Mouse (Mus musculus) Patski (cell line): ENCODE measurements around the gene Sh3d19. TPM values are rescaled to one million over a fixed set of nuclear protein-coding genes. Genes with fewer than 3 reads are reported as not detected.

Experiments
- ATAC-seq: fragments of 100-300 bp; one replicate; pipeline ENCODE4 v1.8.0; 2021
- CTCF ChIA-PET: fragments of 350-600 bp; sonication (Branson Sonifier 250); formaldehyde crosslinking; loops from one replicate; lab custom pipeline; 2022; ENCODE audit warnings: inconsistent platforms; lab: Charles Lee
- POLR2A ChIA-PET: fragments of 350-600 bp; sonication (Branson Sonifier 250); formaldehyde crosslinking; loops from one replicate; lab custom pipeline; 2022; ENCODE audit warnings: antibody characterized with exemption, inconsistent platforms; lab: Charles Lee
- DNase-seq: peaks from one replicate; pipeline ENCODE4 v3.0.0-alpha.2; 2011; ENCODE audit warnings: low read depth, low spot score
- H3K27me3 ChIP-seq: fragments of 371-371 bp; one replicate; pipeline ENCODE4 v1.5.1; 2021
- CTCF ChIP-seq: fragments of 100-300 bp; IDR thresholded peaks from one replicate; pipeline ENCODE4 v1.5.1; 2021
- in situ Hi-C: fragments of 300-500 bp; cut with MboI; formaldehyde crosslinking; loops from 3 replicates; pipeline ENCODE4 v1.11.1; 2018; ENCODE audit warnings: low pct_unique_long_range_greater_than_20kb, mixed read lengths
- polyA plus RNA-seq: library from polyadenylated mRNA; unstranded; gene quantifications from one replicate; pipeline ENCODE4 v1.2.3, GENCODE M21; 2021

Gene Sh3d19
- polyA plus RNA-seq, 1 experiment from 2014 or later = 145 TPM

DNA sequence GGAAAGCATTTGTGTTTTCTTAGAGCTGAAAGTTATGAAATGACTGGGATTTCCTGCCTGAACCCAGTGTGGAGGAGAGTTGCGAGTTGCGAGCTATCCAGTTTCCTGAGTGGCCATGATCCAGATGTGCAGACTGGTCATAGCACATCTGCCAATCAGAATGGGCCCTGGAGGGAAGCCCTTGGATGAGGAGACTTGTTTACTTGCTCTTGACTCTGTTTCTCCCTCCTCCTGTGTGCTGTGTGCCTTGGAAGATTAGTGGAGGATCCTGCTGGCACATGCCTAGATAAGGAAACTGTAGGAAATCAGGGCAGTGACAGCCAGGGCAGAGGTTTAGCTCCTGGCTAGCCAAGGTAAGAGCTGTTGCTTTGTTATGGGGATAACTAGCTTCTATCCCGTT, 67.7 kb downstream of the Sh3d19 start:
- ATAC-seq (no peak), DNase-seq (no peak)
- ChIA-PET CTCF (interaction anchor here (0.8 to 1.8 kb wide), 3 partner anchors 12 to 19 kb away, joined by 3 to 5 read pairs (median 4); no protein-coding TSS in a partner anchor), POLR2A (interaction anchor here (0.5 kb wide), 1 partner anchor 66 kb away, joined by 4 read pairs; no protein-coding TSS in a partner anchor)
- no peaks in the 10 kb centered on the region for H3K27me3 ChIP-seq
- TF ChIP-seq CTCF = no peak
- in situ Hi-C loops = no loop called here

DNA sequence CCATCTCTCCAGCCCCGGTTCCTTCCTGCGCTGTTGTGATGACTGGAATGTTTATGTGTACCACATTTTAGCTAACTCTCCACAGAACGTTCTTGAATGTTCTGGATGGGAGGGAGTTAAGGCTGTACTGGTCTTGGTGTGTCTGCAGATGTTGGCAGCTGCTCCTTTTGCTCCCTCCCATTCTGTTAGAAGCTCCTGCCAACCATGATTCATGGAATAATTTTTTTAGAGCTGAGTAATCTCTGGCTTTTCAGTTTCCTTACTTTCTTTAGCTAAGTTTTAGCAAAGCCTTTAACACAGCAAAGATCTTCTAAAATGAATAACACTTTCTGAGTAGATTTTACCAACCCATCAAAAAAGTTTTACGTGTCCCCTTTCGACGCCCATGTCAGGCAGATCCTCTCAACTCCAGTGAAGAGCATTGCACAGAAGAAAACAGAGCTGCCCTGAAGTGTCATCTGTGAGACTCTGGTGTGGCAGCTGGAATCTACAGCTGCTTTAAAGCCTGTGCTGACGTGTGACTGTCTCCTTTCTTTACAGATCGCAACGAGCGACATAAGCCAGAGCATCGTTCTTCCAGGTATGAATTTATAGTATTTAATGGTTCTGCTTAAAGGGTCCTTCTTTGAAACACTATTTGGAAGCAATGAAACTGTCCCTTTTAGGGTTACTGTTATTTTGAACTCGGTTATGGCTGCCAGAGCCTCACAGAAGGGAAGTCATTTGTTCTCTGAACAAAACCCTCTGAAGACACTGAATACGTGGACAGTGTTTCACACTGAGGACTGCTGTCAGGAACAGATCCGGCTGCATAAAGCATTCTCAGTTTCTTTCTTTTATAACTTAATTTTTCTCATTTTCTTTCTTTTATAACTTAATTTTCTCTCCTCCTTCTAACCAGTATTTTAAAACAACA, 69.6 kb downstream of the Sh3d19 start:
- in situ Hi-C loops = no loop called here
- ChIA-PET CTCF (interaction anchor here (1.0 to 2.1 kb wide), 7 partner anchors 10 to 53 kb away, joined by 3 to 7 read pairs (median 5); no protein-coding TSS in a partner anchor), POLR2A (interaction anchor here (0.6 kb wide), 1 partner anchor 68 kb away, joined by 6 read pairs; no protein-coding TSS in a partner anchor)
- ATAC-seq = peak; percentile 66
- TF ChIP-seq CTCF = no peak
- no peaks in the 10 kb centered on the region for H3K27me3 ChIP-seq
- peak; percentile 20 for DNase-seq

DNA sequence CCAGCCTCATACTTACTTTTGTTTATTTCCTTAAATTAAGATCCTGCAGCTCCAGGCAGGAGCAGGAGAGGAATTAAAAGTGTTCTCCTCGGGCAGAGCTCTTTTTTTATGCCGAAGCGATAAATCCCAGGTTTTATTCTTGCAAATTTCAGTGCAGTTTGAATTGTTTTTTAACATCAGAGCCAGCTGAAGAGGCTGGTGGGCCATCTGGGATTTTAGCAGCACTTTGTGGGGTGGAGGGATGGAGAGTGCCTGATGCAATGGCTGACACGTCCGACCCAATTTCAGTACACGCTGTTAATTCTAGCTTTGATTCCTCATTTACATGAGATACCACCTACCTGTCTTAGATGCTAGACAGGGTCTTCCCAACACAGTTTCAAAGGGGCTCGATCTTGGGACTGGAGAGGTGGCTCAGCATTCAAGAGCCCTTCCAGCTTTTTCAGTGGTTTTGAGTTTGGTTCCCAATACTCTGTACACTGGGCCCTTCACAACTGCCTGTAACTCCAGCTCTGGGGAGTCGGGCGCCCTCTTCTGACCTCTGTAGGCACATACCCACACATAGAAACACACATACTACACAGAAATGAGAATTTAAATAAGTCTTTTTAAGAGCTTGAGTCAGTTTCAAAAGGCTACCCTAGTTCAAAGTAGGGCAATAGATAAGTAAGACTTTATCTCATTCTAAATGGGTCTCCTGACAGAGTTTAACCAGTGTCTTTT, 76.9 kb downstream of the Sh3d19 start:
- POLR2A ChIA-PET = interaction anchor here (0.7 kb wide), 2 partner anchors 779 to 1586 kb away, joined by 4 to 5 read pairs; no protein-coding TSS in a partner anchor
- no peak for DNase-seq
- CTCF ChIA-PET = interaction anchor here (1.6 kb wide), 1 partner anchor 8 kb away, joined by 4 read pairs; no protein-coding TSS in a partner anchor

DNA sequence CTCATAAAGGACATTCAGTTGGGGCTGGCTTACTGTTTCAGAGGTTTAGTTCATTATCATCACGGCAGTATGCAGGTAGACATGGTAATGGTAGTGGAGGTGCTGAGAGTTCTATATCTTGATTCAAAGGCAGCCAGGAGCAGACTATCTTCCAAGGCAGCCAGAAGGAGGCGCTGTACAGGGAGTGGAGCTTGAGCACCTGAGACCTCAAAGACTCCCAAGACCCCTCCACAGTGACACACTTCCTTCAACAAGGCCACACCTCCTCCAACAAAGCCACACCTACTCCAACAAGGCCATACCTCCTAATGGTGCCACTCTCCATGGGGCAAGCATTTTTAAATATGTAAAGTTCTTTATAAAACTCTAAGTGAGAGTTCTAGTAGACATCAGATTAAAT, 78.1 kb downstream of the Sh3d19 start:
- CTCF ChIA-PET = interaction anchor here (1.6 kb wide), 2 partner anchors 7 to 17 kb away, joined by 3 to 4 read pairs; no protein-coding TSS in a partner anchor
- DNase-seq = no peak
- peak; percentile 22 for TF ChIP-seq CTCF
- ATAC-seq = no peak
- in situ Hi-C loops = no loop called here
- H3K27me3 ChIP-seq = no peaks in the 10 kb centered on the region
- POLR2A ChIA-PET = no interaction called here

More for the DNA sequence above, 76.9 kb downstream of the Sh3d19 start:
- peak; percentile 12 for TF ChIP-seq CTCF
- H3K27me3 ChIP-seq = no peaks in the 10 kb centered on the region
- ATAC-seq = no peak
- in situ Hi-C loops = no loop called here

DNA sequence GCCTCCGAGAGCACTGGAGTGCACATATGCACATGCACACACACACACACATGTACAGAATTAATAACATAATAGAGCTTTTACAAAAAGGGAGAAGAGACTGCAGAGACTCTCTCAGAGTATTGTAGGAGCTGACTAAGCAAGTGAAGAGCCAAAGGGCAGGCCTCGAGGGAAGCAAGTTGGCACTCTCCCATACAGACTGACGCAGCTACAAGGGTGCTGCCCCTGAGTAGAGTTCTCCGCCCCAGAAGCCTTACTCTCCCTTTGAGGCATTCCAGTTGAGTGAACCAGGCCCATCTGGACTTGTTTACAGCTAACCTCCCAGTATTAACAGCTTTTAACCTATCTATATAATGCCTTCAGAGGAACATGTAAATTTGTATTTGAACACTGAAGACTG, 85.8 kb downstream of the Sh3d19 start:
- TF ChIP-seq CTCF = no peak
- ATAC-seq = peak; percentile 79
- POLR2A ChIA-PET = no interaction called here
- H3K27me3 ChIP-seq = no peaks in the 10 kb centered on the region
- CTCF ChIA-PET = interaction anchor here (0.9 to 1.7 kb wide), 7 partner anchors 9 to 78 kb away, joined by 3 to 6 read pairs (median 4); no protein-coding TSS in a partner anchor
- DNase-seq = peak; percentile 55
- in situ Hi-C loops = no loop called here

DNA sequence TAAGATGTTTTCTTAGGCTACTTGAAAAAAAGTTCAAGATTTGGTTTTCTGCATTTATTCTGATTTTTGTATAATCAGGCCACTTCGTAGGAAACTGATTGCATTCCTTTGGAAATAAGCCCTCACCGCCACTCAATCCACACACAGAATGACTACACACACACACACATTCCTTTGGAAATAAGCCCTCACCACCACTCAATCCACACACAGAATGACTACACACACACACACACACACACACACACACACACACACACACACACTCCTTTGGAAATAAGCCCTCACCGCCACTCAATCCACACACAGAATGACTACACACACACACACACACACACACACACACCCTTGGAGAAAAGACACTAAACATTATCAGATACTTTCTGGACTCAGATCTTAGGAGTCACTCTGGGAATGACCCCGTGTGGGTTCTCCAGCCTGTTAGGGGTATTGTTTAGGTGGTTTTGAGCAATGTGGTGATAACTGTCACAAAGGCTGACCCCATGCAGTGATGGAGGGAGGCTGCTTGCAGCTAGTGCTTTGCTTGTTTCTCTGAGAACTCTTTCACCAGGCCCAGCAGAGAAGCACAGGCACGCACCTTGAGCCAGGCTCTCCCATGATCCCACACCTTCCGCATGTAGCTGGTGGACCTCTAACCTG, 86.7 kb downstream of the Sh3d19 start:
- no peak for DNase-seq
- H3K27me3 ChIP-seq = no peaks in the 10 kb centered on the region
- ChIA-PET CTCF (interaction anchor here (1.3 to 1.6 kb wide), 2 partner anchors 14 to 17 kb away, joined by 3 read pairs; no protein-coding TSS in a partner anchor), POLR2A (no interaction called here)
- no peak for TF ChIP-seq CTCF
- in situ Hi-C loops = no loop called here
- ATAC-seq = no peak

DNA sequence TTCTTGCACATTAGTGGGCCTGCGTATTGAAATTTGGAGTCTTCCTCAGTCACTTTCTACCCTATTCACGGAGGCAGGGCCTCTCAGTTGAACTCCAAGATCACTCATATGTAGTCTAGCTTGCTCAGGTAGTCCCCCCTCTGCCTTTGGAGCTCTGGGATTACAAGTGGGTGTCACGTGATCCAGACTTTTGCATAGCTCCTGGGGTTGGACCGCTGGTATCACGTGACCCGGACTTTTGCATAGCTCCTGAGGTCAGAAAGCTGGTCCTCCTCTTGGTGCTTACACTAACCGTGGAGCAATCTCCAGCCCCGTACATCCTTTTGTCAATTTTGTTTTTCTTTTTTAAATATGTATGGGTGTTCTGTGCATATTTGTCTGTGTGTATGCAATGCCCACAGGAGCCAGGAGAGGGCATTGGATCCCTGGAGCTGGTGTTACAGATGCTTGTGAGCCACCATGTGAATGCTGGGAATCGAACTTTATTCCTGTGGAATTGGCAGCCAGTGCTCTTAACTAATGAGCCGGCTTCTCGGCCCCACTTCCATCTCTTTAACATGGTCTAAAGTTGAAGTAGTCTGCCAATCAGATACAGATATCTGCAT, 98.8 kb downstream of the Sh3d19 start:
- ChIA-PET POLR2A (no interaction called here), CTCF (interaction anchor here (0.8 to 1.2 kb wide), 3 partner anchors 9 to 54 kb away, joined by 3 read pairs; no protein-coding TSS in a partner anchor)
- in situ Hi-C loops = no loop called here
- H3K27me3 ChIP-seq = no peaks in the 10 kb centered on the region
- TF ChIP-seq CTCF = peak; percentile 57
- DNase-seq (no peak), ATAC-seq (no peak)

DNA sequence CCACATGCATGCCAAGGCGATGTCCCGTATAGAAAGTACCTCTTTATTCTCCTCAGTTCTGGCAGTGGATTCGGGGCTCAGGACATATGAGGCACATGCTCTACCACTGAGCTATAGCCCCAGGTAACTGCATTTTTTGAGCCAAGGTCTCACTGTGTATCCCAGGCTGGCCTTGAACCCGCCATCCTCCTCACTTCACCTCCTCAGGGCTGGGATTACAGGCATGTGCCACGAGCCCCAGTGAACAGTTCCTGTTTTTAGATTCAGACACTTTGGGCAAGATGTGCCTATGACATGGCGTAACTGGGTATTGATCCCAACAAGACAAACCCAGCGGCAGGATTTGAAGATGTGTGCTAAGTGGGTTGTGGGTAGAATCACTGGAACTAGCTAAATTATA, 99.9 kb downstream of the Sh3d19 start:
- ChIA-PET CTCF (interaction anchor here (0.8 to 1.2 kb wide), 4 partner anchors 13 to 53 kb away, joined by 3 read pairs; no protein-coding TSS in a partner anchor), POLR2A (no interaction called here)
- H3K27me3 ChIP-seq = no peaks in the 10 kb centered on the region
- ATAC-seq = no peak
- no peak for TF ChIP-seq CTCF
- DNase-seq = no peak
- in situ Hi-C loops = no loop called here

DNA sequence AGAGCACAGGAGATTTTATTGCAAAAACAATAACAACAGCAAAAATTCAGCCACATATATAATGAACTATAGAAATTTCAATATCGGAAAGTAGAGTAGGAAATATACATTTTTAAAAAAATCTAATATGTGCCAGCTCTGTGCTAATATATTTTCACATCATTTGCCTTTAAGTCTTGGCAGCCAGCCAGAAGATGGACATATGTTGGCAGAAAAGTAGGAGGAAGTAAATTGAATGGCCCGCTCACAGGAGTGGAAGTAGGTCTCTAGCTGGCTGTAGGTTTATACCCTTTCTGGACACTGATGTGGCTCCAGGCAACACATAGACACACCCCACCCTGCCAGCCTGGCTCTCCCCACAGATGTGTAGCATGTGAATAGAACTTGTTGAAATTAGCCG, 101.2 kb downstream of the Sh3d19 start:
- in situ Hi-C loops = no loop called here
- no peak for DNase-seq
- CTCF ChIA-PET = no interaction called here

More for the DNA sequence above, 101.2 kb downstream of the Sh3d19 start:
- no peak for TF ChIP-seq CTCF
- ATAC-seq = no peak
- POLR2A ChIA-PET = no interaction called here
- no peaks in the 10 kb centered on the region for H3K27me3 ChIP-seq
